Mouse (Mus musculus): ENCODE measurements at regions not wholly inside any gene's neighbourhood (a gene's known extent, or its start where the extent isn't known, plus 50 kb on each side); places are given as distances from the start of the nearest gene placed in this dataset.

- Histone ChIP-seq H3K79me2 (ENCODE audit: control insufficient read depth, insufficient read depth, low read length, poor library complexity) (no peaks in the 10 kb centered on the region), H3K4me1 (ENCODE audit: control insufficient read depth in 1 of 2, insufficient read depth in 2 of 2, low read length in 2 of 2) (no peaks in the 10 kb centered on the region), H3K9me3 (replicated peaks; ENCODE audit: insufficient read depth, low read length) (no peaks in the 10 kb centered on the region), H3K36me3 (ENCODE audit: control insufficient read depth in 1 of 2, insufficient read depth in 2 of 2, low read length in 2 of 2) (no peaks in the 10 kb centered on the region), H3K4me3 (ENCODE audit: control insufficient read depth in 1 of 2, insufficient read depth in 1 of 2, low read depth in 2 of 2, low read length in 2 of 2) (no peak overlapping the region), H3K27me3 (ENCODE audit: control insufficient read depth in 1 of 2, insufficient read depth in 2 of 2, low read length in 2 of 2) (no peaks in the 10 kb centered on the region), H3K9ac (ENCODE audit: control insufficient read depth, low read depth, low read length, poor library complexity, severe bottlenecking) (no peak overlapping the region), H3K27ac (ENCODE audit: control insufficient read depth, low read depth, low read length) (no peak overlapping the region)
- TF ChIP-seq RAD21 (IDR thresholded peaks at IDR 0.05; ENCODE audit: low read depth, low read length) (no peak), UBTF (IDR thresholded peaks at IDR 0.05; ENCODE audit: borderline replicate concordance, insufficient read depth, low read depth, low read length) (no peak), BHLHE40 (IDR thresholded peaks at IDR 0.05; ENCODE audit: borderline replicate concordance, low read depth, low read length) (no peak), ZKSCAN1 (IDR thresholded peaks at IDR 0.05; ENCODE audit: low read depth, low read length) (no peak), ZMIZ1 (IDR thresholded peaks at IDR 0.05; ENCODE audit: low read depth, low read length) (no peak), CHD1 (IDR thresholded peaks at IDR 0.05; ENCODE audit: low read depth, low read length) (no peak), NRF1 (IDR thresholded peaks at IDR 0.05; ENCODE audit: insufficient read depth, low read depth, low read length, poor library complexity, severe bottlenecking) (no peak), SMC3 (IDR thresholded peaks at IDR 0.05; ENCODE audit: low read depth, low read length) (no peak), TAL1 (IDR thresholded peaks at IDR 0.05; ENCODE audit: low read length) (no peak), SIN3A (IDR thresholded peaks at IDR 0.05; ENCODE audit: low read length) (no peak), TBP (IDR thresholded peaks at IDR 0.05; ENCODE audit: low read depth, low read length) (no peak), TCF12 (IDR thresholded peaks at IDR 0.05; ENCODE audit: low read depth, low read length) (no peak), EP300 (IDR thresholded peaks at IDR 0.05; ENCODE audit: low read depth in 1 of 2, low read length in 2 of 2) (no peak), POLR2AphosphoS5 (IDR thresholded peaks at IDR 0.05; ENCODE audit: borderline replicate concordance, low read depth, low read length) (no peak), MAFK (IDR thresholded peaks at IDR 0.05; ENCODE audit: borderline replicate concordance, low read depth, low read length) (no peak), KAT2A (conservative IDR thresholded peaks at IDR 0.05; ENCODE audit: low read depth, low read length) (no peak), HCFC1 (IDR thresholded peaks at IDR 0.05; ENCODE audit: low read depth, low read length) (no peak), MAZ (IDR thresholded peaks at IDR 0.05; ENCODE audit: low read depth, low read length) (no peak), NELFE (IDR thresholded peaks at IDR 0.05; ENCODE audit: low read depth, low read length) (no peak), GATA1 (IDR thresholded peaks at IDR 0.05; ENCODE audit: low read depth, low read length) (no peak)
- DNase-seq (ENCODE audit: low read depth, low spot score) = no peak
Observed at GRCm38 (mm10) chr13:85955284-85955683, 91.4 kb downstream of the Cox7c start.

DNA sequence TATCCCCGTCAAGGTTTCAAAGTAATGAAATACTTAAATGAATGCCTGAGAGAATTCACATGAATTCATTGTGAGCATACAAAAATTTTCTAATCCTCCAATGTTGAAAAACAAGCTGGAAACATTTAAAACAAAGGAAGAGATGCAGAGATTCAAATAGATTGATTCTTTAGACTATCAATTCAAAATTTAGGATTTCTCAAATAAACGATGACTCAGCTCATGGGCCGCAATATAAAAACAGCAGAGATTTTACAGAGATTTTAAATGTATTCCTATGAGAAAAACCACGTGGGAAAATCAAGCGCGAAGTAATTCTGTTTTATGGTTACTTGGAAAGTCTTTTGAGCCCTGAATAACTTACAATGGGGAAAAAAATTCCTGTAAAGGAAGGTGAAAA is 93.8 kb downstream of the Cox7c start:
- DNase-seq (ENCODE audit: low read depth, low spot score) = no peak
- no peak overlapping the region for H3K9ac ChIP-seq (ENCODE audit: control insufficient read depth, low read depth, low read length, poor library complexity, severe bottlenecking)
- no peaks in the 10 kb centered on the region for H3K27me3 ChIP-seq (ENCODE audit: control insufficient read depth in 1 of 2, insufficient read depth in 2 of 2, low read length in 2 of 2)
- TF ChIP-seq MAFK (IDR thresholded peaks at IDR 0.05; ENCODE audit: borderline replicate concordance, low read depth, low read length) (no peak), ZKSCAN1 (IDR thresholded peaks at IDR 0.05; ENCODE audit: low read depth, low read length) (no peak), MYC (IDR thresholded peaks at IDR 0.05; ENCODE audit: low read depth, low read length) (no peak), ZC3H11A (IDR thresholded peaks at IDR 0.05; ENCODE audit: low read depth, low read length) (no peak), MEF2A (IDR thresholded peaks at IDR 0.05; ENCODE audit: extremely low read depth, insufficient replicate concordance, low read depth, low read length, poor library complexity, severe bottlenecking) (no peak), EP300 (IDR thresholded peaks at IDR 0.05; ENCODE audit: low read depth in 1 of 2, low read length in 2 of 2) (no peak), POLR2AphosphoS2 (IDR thresholded peaks at IDR 0.05; ENCODE audit: low read length) (no peak), CHD2 (IDR thresholded peaks at IDR 0.05; ENCODE audit: low read length) (no peak), GABPA (IDR thresholded peaks at IDR 0.05; ENCODE audit: low read depth, low read length) (no peak), ZMIZ1 (IDR thresholded peaks at IDR 0.05; ENCODE audit: low read depth, low read length) (no peak), TCF12 (IDR thresholded peaks at IDR 0.05; ENCODE audit: low read depth, low read length) (no peak), RCOR1 (IDR thresholded peaks at IDR 0.05; ENCODE audit: low read depth, low read length) (no peak), BHLHE40 (IDR thresholded peaks at IDR 0.05; ENCODE audit: borderline replicate concordance, low read depth, low read length) (no peak), JUND (IDR thresholded peaks at IDR 0.05; ENCODE audit: low read depth, low read length) (no peak), ETS1 (IDR thresholded peaks at IDR 0.05; ENCODE audit: low read depth, low read length) (no peak), NRF1 (IDR thresholded peaks at IDR 0.05; ENCODE audit: insufficient read depth, low read depth, low read length, poor library complexity, severe bottlenecking) (no peak), MAX (IDR thresholded peaks at IDR 0.05; ENCODE audit: low read length) (no peak), MYB (IDR thresholded peaks at IDR 0.05; ENCODE audit: low read depth, low read length) (no peak), ELF1 (IDR thresholded peaks at IDR 0.05; ENCODE audit: low read depth, low read length) (no peak), NELFE (IDR thresholded peaks at IDR 0.05; ENCODE audit: low read depth, low read length) (no peak)
- no peaks in the 10 kb centered on the region for H3K79me2 ChIP-seq (ENCODE audit: control insufficient read depth, insufficient read depth, low read length, poor library complexity)
- H3K9me3 ChIP-seq (replicated peaks; ENCODE audit: insufficient read depth, low read length) = no peaks in the 10 kb centered on the region
- H3K27ac ChIP-seq (ENCODE audit: control insufficient read depth, low read depth, low read length) = no peak overlapping the region
- H3K4me1 ChIP-seq (ENCODE audit: control insufficient read depth in 1 of 2, insufficient read depth in 2 of 2, low read length in 2 of 2) = no peaks in the 10 kb centered on the region; a peak in 1 of 4 replicates
- H3K4me3 ChIP-seq (ENCODE audit: control insufficient read depth in 1 of 2, insufficient read depth in 1 of 2, low read depth in 2 of 2, low read length in 2 of 2) = no peak overlapping the region
- no peaks in the 10 kb centered on the region for H3K36me3 ChIP-seq (ENCODE audit: control insufficient read depth in 1 of 2, insufficient read depth in 2 of 2, low read length in 2 of 2)

Data from MEL (cell line).